Mouse (Mus musculus): ENCODE measurements around the gene Gpnmb. TPM values are rescaled to one million over a fixed set of nuclear protein-coding genes. Genes with fewer than 3 reads are reported as not detected.

The Gpnmb gene
- polyA plus RNA-seq, 1 experiment from 2014 or later, result 1.9 TPM

DNA sequence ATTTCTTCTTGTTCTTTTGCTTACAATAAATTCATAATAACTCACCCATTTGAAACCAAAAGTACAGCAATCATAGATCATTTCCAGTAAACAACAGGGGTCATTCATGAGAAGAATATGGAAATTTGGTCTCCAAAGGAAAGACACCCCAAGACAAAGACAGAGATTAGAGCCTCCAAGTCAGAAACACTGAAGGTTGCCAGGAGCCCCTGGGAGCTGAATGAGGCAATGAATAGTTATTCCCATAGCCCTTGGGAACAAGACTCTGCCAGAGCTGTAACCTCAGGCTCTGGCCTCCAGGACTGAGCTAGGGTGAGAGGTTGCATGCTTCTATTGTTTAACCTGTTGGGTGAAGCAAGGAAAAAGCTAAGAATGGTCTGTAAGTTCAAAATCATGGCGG is 17.0 kb upstream of the Gpnmb start:
- peaks cover 0 to 2% of the 10 kb centered on the region in 2 experiments; a peak in 1 of 4 replicates for H3K4me1 ChIP-seq (ENCODE audit: control insufficient read depth in 2 of 2, insufficient read depth in 2 of 2, low read length in 2 of 2)
- H3K4me3 ChIP-seq (ENCODE audit: control insufficient read depth in 1 of 2, insufficient read depth in 1 of 2, low read depth in 1 of 2, low read length in 2 of 2), result no peak overlapping the region
- no peaks in the 10 kb centered on the region for H3K9me3 ChIP-seq (ENCODE audit: control insufficient read depth, low read length)
- ATAC-seq (ENCODE audit: insufficient number of reproducible peaks, insufficient read depth, low FRiP score, low read depth), result no peak
- 94% methylated on average over 1 of the region's 1 CpGs for WGBS
- no peak overlapping the region for H3K27ac ChIP-seq (replicated peaks in 1 of 2; ENCODE audit: control insufficient read depth in 1 of 2, insufficient read depth in 1 of 2, low read depth in 2 of 2, low read length in 2 of 2)
- no peak overlapping the region for H3K4me2 ChIP-seq (ENCODE audit: low read length)
- no peaks in the 10 kb centered on the region for H3K36me3 ChIP-seq (ENCODE audit: control insufficient read depth, insufficient read depth, low read length)
- H3K27me3 ChIP-seq (ENCODE audit: control insufficient read depth, insufficient read depth, low read length), result no peaks in the 10 kb centered on the region
- H3K9ac ChIP-seq (ENCODE audit: low read length), result no peak overlapping the region

- no peak overlapping the region for H3K4me2 ChIP-seq (ENCODE audit: low read length)
- no peaks in the 10 kb centered on the region for H3K27me3 ChIP-seq (ENCODE audit: control insufficient read depth, insufficient read depth, low read length)
- H3K4me1 ChIP-seq (ENCODE audit: control insufficient read depth in 2 of 2, insufficient read depth in 2 of 2, low read length in 2 of 2), result peaks cover 0 to 2% of the 10 kb centered on the region in 2 experiments; a peak in 1 of 4 replicates
- H3K9me3 ChIP-seq (ENCODE audit: control insufficient read depth, low read length), result no peaks in the 10 kb centered on the region
- no peaks in the 10 kb centered on the region for H3K36me3 ChIP-seq (ENCODE audit: control insufficient read depth, insufficient read depth, low read length)
- no peak overlapping the region for H3K27ac ChIP-seq (replicated peaks in 1 of 2; ENCODE audit: control insufficient read depth in 1 of 2, insufficient read depth in 1 of 2, low read depth in 2 of 2, low read length in 2 of 2)
- no peak overlapping the region for H3K9ac ChIP-seq (ENCODE audit: low read length)
- H3K4me3 ChIP-seq (ENCODE audit: control insufficient read depth in 1 of 2, insufficient read depth in 1 of 2, low read depth in 1 of 2, low read length in 2 of 2), result no peak overlapping the region
- 80% methylated on average over 14 of the region's 14 CpGs for WGBS
- no peak for ATAC-seq (ENCODE audit: insufficient number of reproducible peaks, insufficient read depth, low FRiP score, low read depth)
Measured at GRCm38 (mm10) chr6:49021141-49022012, 15.0 kb upstream of the Gpnmb start.

GRCm38 (mm10) chr6:49022384-49022783 is 14.0 kb upstream of the Gpnmb start:
- H3K4me1 ChIP-seq (ENCODE audit: control insufficient read depth in 2 of 2, insufficient read depth in 2 of 2, low read length in 2 of 2), result no peaks in the 10 kb centered on the region; a peak in 1 of 4 replicates
- no peak overlapping the region for H3K4me3 ChIP-seq (ENCODE audit: control insufficient read depth in 1 of 2, insufficient read depth in 1 of 2, low read depth in 1 of 2, low read length in 2 of 2)
- no peaks in the 10 kb centered on the region for H3K27me3 ChIP-seq (ENCODE audit: control insufficient read depth, insufficient read depth, low read length)
- H3K9me3 ChIP-seq (ENCODE audit: control insufficient read depth, low read length), result no peaks in the 10 kb centered on the region
- ATAC-seq (ENCODE audit: insufficient number of reproducible peaks, insufficient read depth, low FRiP score, low read depth), result no peak
- H3K36me3 ChIP-seq (ENCODE audit: control insufficient read depth, insufficient read depth, low read length), result no peaks in the 10 kb centered on the region
- no peak overlapping the region for H3K27ac ChIP-seq (replicated peaks in 1 of 2; ENCODE audit: control insufficient read depth in 1 of 2, insufficient read depth in 1 of 2, low read depth in 2 of 2, low read length in 2 of 2)
- no peak overlapping the region for H3K9ac ChIP-seq (ENCODE audit: low read length)
- no peak overlapping the region for H3K4me2 ChIP-seq (ENCODE audit: low read length)
- 75% methylated on average over 2 of the region's 2 CpGs for WGBS

- H3K9ac ChIP-seq (ENCODE audit: low read length), result no peak overlapping the region
- no peak for ATAC-seq (ENCODE audit: insufficient number of reproducible peaks, insufficient read depth, low FRiP score, low read depth)
- no peak overlapping the region for H3K27ac ChIP-seq (replicated peaks in 1 of 2; ENCODE audit: control insufficient read depth in 1 of 2, insufficient read depth in 1 of 2, low read depth in 2 of 2, low read length in 2 of 2)
- H3K36me3 ChIP-seq (ENCODE audit: control insufficient read depth, insufficient read depth, low read length), result no peaks in the 10 kb centered on the region
- 72% methylated on average over 10 of the region's 10 CpGs for WGBS
- no peaks in the 10 kb centered on the region for H3K27me3 ChIP-seq (ENCODE audit: control insufficient read depth, insufficient read depth, low read length)
- H3K4me1 ChIP-seq (ENCODE audit: control insufficient read depth in 2 of 2, insufficient read depth in 2 of 2, low read length in 2 of 2), result no peaks in the 10 kb centered on the region
- H3K4me2 ChIP-seq (ENCODE audit: low read length), result no peak overlapping the region
- H3K9me3 ChIP-seq (ENCODE audit: control insufficient read depth, low read length), result no peaks in the 10 kb centered on the region
- H3K4me3 ChIP-seq (ENCODE audit: control insufficient read depth in 1 of 2, insufficient read depth in 1 of 2, low read depth in 1 of 2, low read length in 2 of 2), result no peak overlapping the region
Measured at GRCm38 (mm10) chr6:49023315-49023714, 13.0 kb upstream of the Gpnmb start.

- ATAC-seq (ENCODE audit: insufficient number of reproducible peaks, insufficient read depth, low FRiP score, low read depth), result no peak
- H3K27ac ChIP-seq (replicated peaks in 1 of 2; ENCODE audit: control insufficient read depth in 1 of 2, insufficient read depth in 1 of 2, low read depth in 2 of 2, low read length in 2 of 2), result no peak overlapping the region
- WGBS, result 86% methylated on average over 7 of the region's 7 CpGs
Measured at GRCm38 (mm10) chr6:49025290-49025689, 11.1 kb upstream of the Gpnmb start.

DNA sequence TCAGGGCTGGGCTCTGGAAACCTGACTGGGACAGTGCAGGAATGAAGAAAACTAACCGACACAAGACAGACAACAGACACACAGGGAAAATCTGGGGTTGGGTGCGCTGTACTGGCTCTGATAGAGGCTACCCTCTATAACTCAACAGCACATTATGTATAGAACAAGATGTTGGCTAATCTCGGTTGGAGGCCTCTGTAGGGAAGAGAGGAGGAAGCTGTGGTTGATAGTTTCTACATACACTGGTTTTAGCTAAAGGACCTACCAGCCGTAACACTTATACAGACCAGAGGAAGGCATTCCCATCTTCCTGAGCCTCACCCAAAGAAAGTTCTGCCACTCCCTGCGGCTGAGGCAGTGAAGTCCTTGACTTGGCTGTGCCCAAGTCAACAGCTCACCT is 9.8 kb upstream of the Gpnmb start:
- Histone ChIP-seq H3K4me1 (ENCODE audit: control insufficient read depth in 2 of 2, insufficient read depth in 2 of 2, low read length in 2 of 2) (no peaks in the 10 kb centered on the region), H3K4me2 (ENCODE audit: low read length) (no peak overlapping the region), H3K27me3 (ENCODE audit: control insufficient read depth, insufficient read depth, low read length) (no peaks in the 10 kb centered on the region), H3K9me3 (ENCODE audit: control insufficient read depth, low read length) (no peaks in the 10 kb centered on the region), H3K9ac (ENCODE audit: low read length) (no peak overlapping the region), H3K36me3 (ENCODE audit: control insufficient read depth, insufficient read depth, low read length) (no peaks in the 10 kb centered on the region), H3K27ac (replicated peaks in 1 of 2; ENCODE audit: control insufficient read depth in 1 of 2, insufficient read depth in 1 of 2, low read depth in 2 of 2, low read length in 2 of 2) (no peak overlapping the region), H3K4me3 (ENCODE audit: control insufficient read depth in 1 of 2, insufficient read depth in 1 of 2, low read depth in 1 of 2, low read length in 2 of 2) (no peak overlapping the region)
- ATAC-seq (ENCODE audit: insufficient number of reproducible peaks, insufficient read depth, low FRiP score, low read depth), result no peak
- WGBS, result 82% methylated on average over 5 of the region's 5 CpGs

More at GRCm38 (mm10) chr6:49025290-49025689, 11.1 kb upstream of the Gpnmb start:
- H3K4me2 ChIP-seq (ENCODE audit: low read length), result no peak overlapping the region
- H3K4me1 ChIP-seq (ENCODE audit: control insufficient read depth in 2 of 2, insufficient read depth in 2 of 2, low read length in 2 of 2), result no peaks in the 10 kb centered on the region
- H3K9ac ChIP-seq (ENCODE audit: low read length), result no peak overlapping the region
- H3K27me3 ChIP-seq (ENCODE audit: control insufficient read depth, insufficient read depth, low read length), result no peaks in the 10 kb centered on the region
- no peaks in the 10 kb centered on the region for H3K9me3 ChIP-seq (ENCODE audit: control insufficient read depth, low read length)
- no peak overlapping the region for H3K4me3 ChIP-seq (ENCODE audit: control insufficient read depth in 1 of 2, insufficient read depth in 1 of 2, low read depth in 1 of 2, low read length in 2 of 2)
- H3K36me3 ChIP-seq (ENCODE audit: control insufficient read depth, insufficient read depth, low read length), result no peaks in the 10 kb centered on the region

DNA sequence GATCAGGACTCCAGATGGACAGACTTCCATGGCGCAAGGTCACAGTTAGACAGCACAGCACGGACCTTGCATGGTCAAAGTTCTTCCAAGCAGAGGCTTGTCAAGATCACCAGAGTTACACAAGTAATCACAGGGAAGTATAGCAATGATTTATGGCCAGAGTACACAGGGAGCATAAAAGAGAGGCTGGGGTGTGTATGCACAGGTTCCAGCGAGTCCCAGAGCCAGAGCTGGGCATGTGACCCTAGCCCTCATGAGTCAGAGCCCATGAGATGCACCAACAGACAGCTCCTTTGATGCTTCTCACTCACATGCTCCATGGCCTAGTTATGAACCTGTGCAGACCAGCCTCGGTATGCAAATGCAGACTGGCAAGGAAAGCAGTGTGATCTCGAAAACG is 8.3 kb upstream of the Gpnmb start:
- no peaks in the 10 kb centered on the region for H3K27me3 ChIP-seq (ENCODE audit: control insufficient read depth, insufficient read depth, low read length)
- H3K9ac ChIP-seq (ENCODE audit: low read length), result no peak overlapping the region
- H3K9me3 ChIP-seq (ENCODE audit: control insufficient read depth, low read length), result no peaks in the 10 kb centered on the region
- no peak for ATAC-seq (ENCODE audit: insufficient number of reproducible peaks, insufficient read depth, low FRiP score, low read depth)
- no peak overlapping the region for H3K27ac ChIP-seq (replicated peaks in 1 of 2; ENCODE audit: control insufficient read depth in 1 of 2, insufficient read depth in 1 of 2, low read depth in 2 of 2, low read length in 2 of 2)
- no peaks in the 10 kb centered on the region for H3K36me3 ChIP-seq (ENCODE audit: control insufficient read depth, insufficient read depth, low read length)
- no peaks in the 10 kb centered on the region for H3K4me1 ChIP-seq (ENCODE audit: control insufficient read depth in 2 of 2, insufficient read depth in 2 of 2, low read length in 2 of 2)
- H3K4me3 ChIP-seq (ENCODE audit: control insufficient read depth in 1 of 2, insufficient read depth in 1 of 2, low read depth in 1 of 2, low read length in 2 of 2), result no peak overlapping the region
- WGBS, result 91% methylated on average over 6 of the region's 6 CpGs
- H3K4me2 ChIP-seq (ENCODE audit: low read length), result no peak overlapping the region

DNA sequence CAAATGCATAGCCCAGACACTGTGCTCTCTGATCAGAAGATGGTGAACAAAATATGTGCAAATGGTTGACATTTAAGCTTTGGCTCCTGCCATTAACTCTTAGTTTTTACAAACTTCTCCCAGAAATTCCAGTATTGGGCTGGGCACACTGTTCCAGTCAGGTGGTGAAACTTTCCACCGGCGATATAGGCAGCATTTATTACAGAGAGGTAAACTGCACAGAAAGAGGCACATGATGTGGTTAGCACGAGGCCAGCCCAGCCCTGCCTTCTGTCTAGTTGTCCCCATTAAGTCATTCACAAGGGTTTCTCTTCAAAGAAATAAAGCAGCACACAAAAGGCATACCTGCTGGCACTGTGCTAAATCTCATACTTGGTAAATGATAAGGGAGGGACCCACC is 7.6 kb upstream of the Gpnmb start:
- no peaks in the 10 kb centered on the region for H3K27me3 ChIP-seq (ENCODE audit: control insufficient read depth, insufficient read depth, low read length)
- H3K4me1 ChIP-seq (ENCODE audit: control insufficient read depth in 2 of 2, insufficient read depth in 2 of 2, low read length in 2 of 2), result no peaks in the 10 kb centered on the region
- no peak for ATAC-seq (ENCODE audit: insufficient number of reproducible peaks, insufficient read depth, low FRiP score, low read depth)
- H3K27ac ChIP-seq (replicated peaks in 1 of 2; ENCODE audit: control insufficient read depth in 1 of 2, insufficient read depth in 1 of 2, low read depth in 2 of 2, low read length in 2 of 2), result no peak overlapping the region
- no peaks in the 10 kb centered on the region for H3K9me3 ChIP-seq (ENCODE audit: control insufficient read depth, low read length)
- WGBS, result 73% methylated on average over 3 of the region's 3 CpGs
- H3K4me3 ChIP-seq (ENCODE audit: control insufficient read depth in 1 of 2, insufficient read depth in 1 of 2, low read depth in 1 of 2, low read length in 2 of 2), result no peak overlapping the region
- no peaks in the 10 kb centered on the region for H3K36me3 ChIP-seq (ENCODE audit: control insufficient read depth, insufficient read depth, low read length)
- H3K4me2 ChIP-seq (ENCODE audit: low read length), result no peak overlapping the region
- no peak overlapping the region for H3K9ac ChIP-seq (ENCODE audit: low read length)

Data from heart, embryonic 14.5 days (tissue).